In the genomic region with DNA sequence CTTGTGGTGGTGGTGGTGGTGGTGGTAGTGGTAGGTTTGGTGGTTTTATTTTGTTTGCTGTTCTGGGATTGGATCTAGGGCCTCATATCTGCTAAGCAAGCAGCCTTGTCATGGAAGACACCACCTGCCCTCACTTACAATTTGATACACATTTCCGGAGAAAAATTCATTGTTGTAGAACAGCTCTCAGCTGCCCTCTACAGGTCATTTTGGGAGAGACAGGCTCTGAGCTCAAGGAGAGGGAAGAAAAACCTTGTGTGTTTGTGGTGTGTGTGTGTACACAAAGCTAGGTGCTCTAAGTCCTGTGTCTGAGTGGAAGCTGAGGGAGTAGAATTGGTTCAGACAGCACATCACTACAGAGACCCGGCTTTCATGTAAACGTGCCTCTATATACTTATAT, we compare ENCODE assay signal across 8 mouse cellular contexts. TPM values are rescaled to one million over a fixed set of nuclear protein-coding genes. Genes with fewer than 3 reads are reported as not detected.
A peak's percentile ranks its signal among the peaks of the same experiment; 100 is the strongest.
DNase-seq lines count a peak whose midpoint lies in the region; ATAC-seq and TF ChIP-seq lines count a peak whose summit lies in the region.
"Had no signal": no experiment of that assay in that cellular context is flagged by ENCODE, and none has a peak within 500 bp of the region (broad histone marks: within the 10 kb centered on the region; RNA-seq: fewer than 3 reads in every experiment).

No protein-coding gene starts in this region.

- no peaks in the 10 kb centered on the region for H3K36me3 ChIP-seq in liver, embryonic 14.5 days (replicated peaks; ENCODE audit: control insufficient read depth, insufficient read depth, low read depth)
- H3K36me3 ChIP-seq in neural tube, embryonic 13.5 days, result no peaks in the 10 kb centered on the region

- H3K4me2 ChIP-seq in liver, embryonic 14.5 days (ENCODE audit: low read depth), result no peak overlapping the region
- no peak overlapping the region for H3K4me2 ChIP-seq in neural tube, embryonic 13.5 days

- no peaks in the 10 kb centered on the region for H3K9me3 ChIP-seq in liver, embryonic 14.5 days (ENCODE audit: control insufficient read depth, low read length)
- no peaks in the 10 kb centered on the region for H3K9me3 ChIP-seq in neural tube, embryonic 13.5 days

- H3K27ac ChIP-seq in liver, embryonic 14.5 days, result no peak overlapping the region
- 0 out of 2 replicates have a peak overlapping the region, but pooled peaks have one; percentile 28 for H3K27ac ChIP-seq in neural tube, embryonic 13.5 days (replicated peaks)

- ATAC-seq in liver, embryonic 14.5 days (ENCODE audit: insufficient read depth), result no peak
- no peak for ATAC-seq in neural tube, embryonic 13.5 days (ENCODE audit: low read depth)

- H3K27me3 ChIP-seq in liver, embryonic 14.5 days (ENCODE audit: control insufficient read depth, insufficient read depth, low read length), result no peaks in the 10 kb centered on the region; the same call in 1 of the 2 replicates
- H3K27me3 ChIP-seq in neural tube, embryonic 13.5 days, result no peaks in the 10 kb centered on the region

- DNase-seq in ovary, postnatal 36 days (ENCODE audit: low spot score), result peak; percentile 32
- no peak for DNase-seq in ovary, adult 18-20 months (ENCODE audit: low spot score)
- DNase-seq in T-cell, adult 2 months (ENCODE audit: low spot score), result peak; percentile 57
- peak; percentile 76 for DNase-seq in embryo, embryonic 10 days (ENCODE audit: low spot score)
- DNase-seq in heart, postnatal 4 days, result peak; percentile 80
- peak in 2 of 3 experiments; percentile 42 for DNase-seq in liver, embryonic 14.5 days (ENCODE audit: low read depth in 3 of 3, low spot score in 3 of 3)

- no peak overlapping the region for H3K9ac ChIP-seq in liver, embryonic 14.5 days (replicated peaks)
- no peak overlapping the region for H3K9ac ChIP-seq in neural tube, embryonic 13.5 days

- no peak for TF ChIP-seq EP300 in liver, embryonic 14.5 days (IDR thresholded peaks at IDR 0.05; ENCODE audit: low read depth)

- 3% methylated on average over 3 of the region's 3 CpGs for WGBS in liver, embryonic 14.5 days (ENCODE audit: insufficient replicate concordance)
- WGBS in neural tube, embryonic 13.5 days, result 8% methylated on average over 3 of the region's 3 CpGs

- no peak overlapping the region for H3K4me3 ChIP-seq in liver, embryonic 14.5 days (ENCODE audit: insufficient read depth in 1 of 2, low read depth in 2 of 2, low read length in 2 of 2)
- no peak overlapping the region for H3K4me3 ChIP-seq in neural tube, embryonic 13.5 days

- TF ChIP-seq CTCF in liver, embryonic 14.5 days (IDR thresholded peaks at IDR 0.05; ENCODE audit: low read depth), result peak; percentile 86

- peaks cover 0 to 5% of the 10 kb centered on the region in 2 experiments; a peak in 3 of 4 replicates for H3K4me1 ChIP-seq in liver, embryonic 14.5 days (replicated peaks; ENCODE audit: control insufficient read depth in 2 of 2, insufficient read depth in 2 of 2, low read length in 1 of 2)
- H3K4me1 ChIP-seq in neural tube, embryonic 13.5 days (replicated peaks), result peaks cover 8% of the 10 kb centered on the region

RNA-seq across cellular contexts. Expression of a gene that starts 4.0 kb away (rescaled TPM):
- total RNA-seq in heart, postnatal 4 days (2021), result 1,000 to 10,000 TPM; 1,831 to 1,865 TPM
- 104 and 121 TPM in 2 replicates for polyA plus RNA-seq in liver, embryonic 14.5 days (2012; rRNA removed)
- 316 and 317 TPM in 2 replicates for polyA plus RNA-seq in liver, embryonic 14.5 days (2014; fragmentation: Nextera tagmentation; extraction: Ambion mirVana)
- polyA plus RNA-seq in neural tube, embryonic 13.5 days (2015; fragmentation: Nextera tagmentation; extraction: Ambion mirVana), result 922 and 997 TPM in 2 replicates

RNA-seq across cellular contexts. Expression of a gene that starts 13.3 kb away (rescaled TPM):
- total RNA-seq in heart, postnatal 4 days (2021), result 1 to 10 TPM; 7.8 to 9.4 TPM
- 0.09 and 0.18 TPM in 2 replicates for polyA plus RNA-seq in liver, embryonic 14.5 days (2012; rRNA removed)
- polyA plus RNA-seq in liver, embryonic 14.5 days (2014; fragmentation: Nextera tagmentation; extraction: Ambion mirVana), result 0.39 and 0.54 TPM in 2 replicates
- polyA plus RNA-seq in neural tube, embryonic 13.5 days (2015; fragmentation: Nextera tagmentation; extraction: Ambion mirVana), result 21.0 and 21.9 TPM in 2 replicates
- total RNA-seq: gastrocnemius, postnatal 36 days had no signal

RNA-seq across cellular contexts. Expression of a gene that starts 20.2 kb away (rescaled TPM):
- 1 to 10 TPM; 7.9 to 8.8 TPM for total RNA-seq in heart, postnatal 4 days (2021)
- 2.0 and 3.1 TPM in 2 replicates for polyA plus RNA-seq in liver, embryonic 14.5 days (2012; rRNA removed)
- polyA plus RNA-seq in liver, embryonic 14.5 days (2014; fragmentation: Nextera tagmentation; extraction: Ambion mirVana), result 4.8 and 5.9 TPM in 2 replicates
- 20.2 and 20.6 TPM in 2 replicates for polyA plus RNA-seq in neural tube, embryonic 13.5 days (2015; fragmentation: Nextera tagmentation; extraction: Ambion mirVana)

RNA-seq across cellular contexts. Expression of a gene that starts 35.5 kb away (rescaled TPM):
- total RNA-seq in heart, postnatal 4 days (2021), result 100 to 1,000 TPM; 122 to 125 TPM
- 8.1 and 8.5 TPM in 2 replicates for polyA plus RNA-seq in liver, embryonic 14.5 days (2012; rRNA removed)
- polyA plus RNA-seq in liver, embryonic 14.5 days (2014; fragmentation: Nextera tagmentation; extraction: Ambion mirVana), result 6.7 and 7.9 TPM in 2 replicates
- 70.8 and 73.1 TPM in 2 replicates for polyA plus RNA-seq in neural tube, embryonic 13.5 days (2015; fragmentation: Nextera tagmentation; extraction: Ambion mirVana)

RNA-seq across cellular contexts. Expression of a gene that starts 43.6 kb away (rescaled TPM):
- total RNA-seq in heart, postnatal 4 days (2021), result 10 to 100 TPM; 34.5 to 37.0 TPM
- 13.9 and 15.6 TPM in 2 replicates for polyA plus RNA-seq in liver, embryonic 14.5 days (2012; rRNA removed)
- polyA plus RNA-seq in liver, embryonic 14.5 days (2014; fragmentation: Nextera tagmentation; extraction: Ambion mirVana), result 20.7 and 21.1 TPM in 2 replicates
- 48.0 and 53.7 TPM in 2 replicates for polyA plus RNA-seq in neural tube, embryonic 13.5 days (2015; fragmentation: Nextera tagmentation; extraction: Ambion mirVana)

Comparison
In these comparisons a context has a peak if more than half of its experiments do, and no peak if none do; other contexts are left out.
1. RNA of a gene that starts 13.3 kb away (polyA plus RNA-seq): 21.0 to 21.9 TPM in neural tube, embryonic 13.5 days; 0.09 to 0.54 TPM in liver, embryonic 14.5 days; every median in the first group is over 10 times any median in the second.